Mouse (Mus musculus) splenic B cell, adult 2 months (primary cell): ENCODE measurements around the gene Pde3b.
"Not testable (repeated sequence)": the region's sequence is repeated elsewhere in the genome, so short reads cannot be mapped to it uniquely, and the experiment has no call there.

Experiments
- DNase-seq: peaks from one replicate; pipeline ENCODE4 v3.0.0-alpha.2; 2011; ENCODE audit warnings: low read depth, low spot score
- H3K27me3 ChIP-seq: 2 replicates; pipeline ENCODE4 v1.6.1; 2012; ENCODE audit warnings: mild to moderate bottlenecking, low read length, moderate library complexity, mixed read lengths; ENCODE audit not compliant: control insufficient read depth, poor library complexity, insufficient read depth, severe bottlenecking
- H3K36me3 ChIP-seq: 2 replicates; pipeline ENCODE4 v1.6.1; 2012; ENCODE audit warnings: mild to moderate bottlenecking, low read length, moderate library complexity, mixed read lengths; ENCODE audit not compliant: control insufficient read depth, poor library complexity, insufficient read depth, severe bottlenecking

Gene Pde3b

DNA sequence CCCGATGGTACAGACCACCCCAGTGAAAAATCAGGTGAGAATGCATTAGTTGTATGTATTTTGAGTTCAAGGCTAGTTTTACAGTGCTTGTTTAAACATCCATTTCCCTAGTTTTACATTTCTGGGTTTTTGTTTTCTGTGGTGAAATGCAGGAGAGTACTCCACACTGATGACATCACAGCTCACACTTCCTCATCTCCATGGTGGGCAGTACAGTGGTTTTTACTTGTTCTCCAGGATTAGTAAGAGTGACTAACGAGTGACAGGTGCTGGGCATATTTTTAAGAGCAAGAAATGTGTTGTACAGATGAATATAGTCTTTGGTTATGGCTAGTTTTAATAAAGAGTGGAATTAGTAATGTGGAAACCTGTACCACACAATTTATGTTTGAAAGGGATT is 93.8 kb downstream of the Pde3b start:
- no peaks in the 10 kb centered on the region for H3K27me3 ChIP-seq
- H3K36me3 ChIP-seq, result 0 out of 2 replicates have a peak, but pooled peaks cover 3% of the 10 kb centered on the region
- DNase-seq, result no peak

DNA sequence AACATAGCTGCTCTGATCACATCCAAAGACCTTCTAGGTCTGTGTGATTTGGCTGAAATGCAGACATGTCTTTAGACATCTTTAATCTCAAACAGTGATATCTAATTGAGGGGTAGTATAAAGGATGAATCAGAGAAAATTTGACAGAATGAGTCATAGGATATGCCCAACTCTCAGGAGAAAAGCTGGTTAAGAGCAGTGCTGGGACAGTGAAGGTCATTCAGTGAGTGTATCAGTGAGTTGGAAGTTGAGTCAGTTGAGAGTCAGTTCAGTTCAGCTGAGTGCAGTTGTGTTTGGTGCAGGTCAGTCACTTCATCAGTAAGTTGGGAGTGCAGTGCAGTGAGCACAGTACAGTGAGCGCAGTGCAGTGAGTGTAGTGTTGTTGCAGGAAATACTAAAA is 105.0 kb downstream of the Pde3b start:
- no peak for DNase-seq
- H3K36me3 ChIP-seq, result 0 out of 2 replicates have a peak, but pooled peaks cover 1% of the 10 kb centered on the region

DNA sequence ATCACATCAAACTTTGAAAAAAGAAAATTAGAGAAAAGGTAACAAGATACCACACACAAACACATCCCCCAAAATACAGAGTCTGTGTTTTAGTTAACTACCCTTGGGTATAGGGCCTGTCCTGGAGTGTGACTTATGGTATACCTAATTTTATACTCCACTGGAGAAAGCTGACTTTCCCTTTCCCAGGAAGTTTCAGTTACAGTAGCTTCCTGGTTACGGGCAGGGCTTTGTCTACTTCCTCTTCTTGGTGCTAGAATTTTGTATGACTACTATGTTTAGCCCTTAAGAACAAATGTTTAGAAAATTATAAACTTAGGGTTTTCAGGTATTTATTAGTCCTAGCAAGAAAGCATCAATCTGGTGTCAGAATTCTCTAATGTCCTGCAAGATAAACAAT is 111.2 kb downstream of the Pde3b start:
- peak; percentile 57 for DNase-seq
- 0 out of 2 replicates have a peak, but pooled peaks cover 1% of the 10 kb centered on the region for H3K36me3 ChIP-seq
- H3K27me3 ChIP-seq, result no peaks in the 10 kb centered on the region

More for the DNA sequence above, 105.0 kb downstream of the Pde3b start:
- H3K27me3 ChIP-seq, result no peaks in the 10 kb centered on the region

DNA sequence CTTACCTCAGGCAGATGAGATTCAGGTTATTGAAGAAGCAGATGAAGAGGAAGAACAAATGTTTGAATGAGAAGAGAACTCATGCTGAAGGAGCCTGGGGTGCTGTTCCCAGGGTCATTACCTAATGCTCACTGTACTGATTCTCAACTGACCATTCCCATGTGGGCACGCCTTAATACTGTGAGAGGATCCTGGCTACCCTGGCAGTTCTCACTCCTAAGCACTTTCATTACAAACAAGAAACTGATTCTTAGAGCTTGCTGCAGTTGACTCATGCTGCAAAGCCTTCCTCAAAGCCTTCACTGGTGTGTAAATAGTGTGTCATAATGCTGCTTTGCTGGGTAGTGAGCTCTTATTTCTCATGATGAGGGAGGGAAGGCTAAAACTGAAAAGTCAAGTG is 121.1 kb downstream of the Pde3b start:
- Histone ChIP-seq H3K36me3 (no peaks in the 10 kb centered on the region), H3K27me3 (no peaks in the 10 kb centered on the region; the same call in 1 of the 2 replicates)
- DNase-seq, result no peak

DNA sequence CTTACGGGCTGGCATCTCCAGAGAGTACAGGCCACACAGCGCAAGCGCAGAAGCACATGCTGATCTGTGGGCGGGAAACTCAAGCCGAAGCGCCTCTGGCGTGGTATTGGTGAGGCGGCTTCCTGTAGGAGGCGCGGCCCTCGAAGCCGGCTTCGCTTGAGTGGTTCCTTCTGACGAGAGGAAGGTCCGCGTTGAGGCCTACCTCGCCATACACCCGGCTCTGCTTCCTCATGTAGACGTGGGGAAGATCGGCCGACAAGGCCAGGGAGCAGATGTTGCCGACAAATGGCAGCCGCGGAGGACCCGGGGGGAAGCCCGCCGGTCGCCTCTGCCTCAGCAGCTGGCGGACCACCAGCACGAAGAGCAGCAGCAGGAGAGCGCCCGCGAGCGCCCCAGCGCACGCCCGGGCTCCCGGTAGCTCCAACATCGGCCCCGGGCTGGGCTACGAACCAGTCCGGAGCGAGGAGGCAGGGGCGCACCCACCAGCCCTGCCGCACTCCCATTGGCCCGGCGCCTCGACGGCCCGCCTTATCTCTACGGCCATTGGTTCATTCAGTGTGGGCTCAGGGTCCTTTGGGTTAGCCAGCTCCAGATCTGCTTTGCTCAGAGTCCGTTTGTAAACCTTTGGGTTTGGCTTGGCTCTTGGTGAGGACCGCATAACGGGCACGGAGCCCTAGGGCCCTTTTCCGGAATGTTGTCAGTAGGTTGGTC is 147.6 kb downstream of the Pde3b start, which contains the start of gene Cyp2r1:
Cyp2r1 (minus strand) TSS at position 442 of the 711 bp plus-strand sequence.
- DNase-seq, result peak; percentile 98
- Histone ChIP-seq H3K36me3 (no peaks in the 10 kb centered on the region), H3K27me3 (no peaks in the 10 kb centered on the region)

DNA sequence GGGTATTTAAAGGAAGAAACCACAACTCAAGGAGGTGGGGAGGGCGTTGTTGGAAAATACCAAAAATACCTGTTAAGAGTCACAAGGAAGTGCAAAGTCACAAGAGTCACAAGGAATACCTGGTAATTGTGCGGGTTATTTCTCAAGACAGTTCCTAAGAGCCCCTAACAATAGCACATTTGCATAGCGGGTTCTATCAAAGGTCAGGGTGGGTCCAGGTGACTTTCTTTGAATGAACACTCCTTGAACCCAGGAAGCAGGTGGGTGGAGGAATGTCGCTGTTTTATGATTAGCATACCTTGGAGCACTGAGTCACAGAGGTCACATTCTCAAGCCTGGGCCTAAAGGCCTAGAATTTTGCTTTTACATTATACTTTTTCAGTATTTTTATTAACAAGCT is 158.8 kb downstream of the Pde3b start:
- not testable (repeated sequence) for H3K27me3 ChIP-seq, H3K36me3 ChIP-seq, DNase-seq

DNA sequence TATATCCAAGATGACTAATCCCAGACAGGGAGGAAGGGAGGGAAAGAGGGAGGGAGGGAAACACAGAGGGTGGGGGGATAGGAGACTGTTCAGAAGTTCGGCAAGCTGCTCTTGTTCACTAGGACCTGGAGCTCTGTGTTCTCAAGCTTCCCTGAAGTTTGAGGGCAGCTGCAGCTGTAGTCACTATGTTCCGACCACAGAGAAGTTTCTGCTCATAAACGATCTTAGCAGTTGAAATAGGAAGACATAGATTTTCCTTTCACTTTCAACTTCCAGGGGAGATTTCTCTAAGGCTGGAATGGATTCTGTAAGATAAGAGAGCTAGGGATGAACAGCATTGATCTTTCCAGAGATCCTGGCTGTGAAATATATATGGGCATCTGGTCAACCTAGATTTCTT is 161.8 kb downstream of the Pde3b start:
- Histone ChIP-seq H3K36me3 (no peaks in the 10 kb centered on the region), H3K27me3 (no peaks in the 10 kb centered on the region)
- DNase-seq, result no peak

DNA sequence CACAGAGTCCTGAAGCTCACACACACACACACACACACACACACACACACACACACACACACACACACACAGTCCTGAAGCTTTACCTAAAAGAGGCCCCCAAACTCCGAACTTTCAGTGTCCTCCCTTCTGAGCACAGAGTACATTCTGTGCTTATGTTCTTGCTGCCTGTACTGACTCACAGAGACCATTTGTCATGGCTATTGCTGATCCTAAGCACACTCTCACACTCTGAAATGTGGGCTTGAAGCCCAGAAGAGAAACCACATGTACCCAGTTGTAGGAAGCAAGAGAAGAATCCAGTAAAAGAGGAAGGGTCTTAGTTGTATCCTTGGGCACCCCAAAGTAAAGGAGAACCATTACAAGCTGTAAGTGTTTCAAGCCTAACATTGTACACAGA is 162.6 kb downstream of the Pde3b start:
- Histone ChIP-seq H3K27me3 (no peaks in the 10 kb centered on the region), H3K36me3 (no peaks in the 10 kb centered on the region)
- no peak for DNase-seq

DNA sequence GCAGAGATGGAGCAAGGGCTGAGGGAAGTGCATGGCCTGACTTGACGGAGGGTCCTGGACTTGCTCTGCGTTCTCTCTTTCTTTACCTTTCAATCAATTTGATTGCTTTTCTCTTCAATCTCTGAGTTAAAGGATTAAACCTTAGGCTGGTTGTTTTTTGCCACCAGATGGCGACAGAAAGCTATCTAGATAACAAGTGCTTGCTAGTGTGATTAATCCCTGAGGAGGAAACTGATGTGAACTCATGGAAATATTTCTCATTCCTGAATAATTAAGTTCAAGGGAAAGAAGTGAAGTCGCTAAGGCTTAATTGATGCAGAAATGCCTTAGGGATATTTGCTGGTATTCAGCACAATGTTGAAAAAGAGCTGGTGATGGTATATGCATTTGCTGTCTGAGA is 165.3 kb downstream of the Pde3b start:
- no peaks in the 10 kb centered on the region for H3K36me3 ChIP-seq
- no peaks in the 10 kb centered on the region for H3K27me3 ChIP-seq
- peak; percentile 69 for DNase-seq

DNA sequence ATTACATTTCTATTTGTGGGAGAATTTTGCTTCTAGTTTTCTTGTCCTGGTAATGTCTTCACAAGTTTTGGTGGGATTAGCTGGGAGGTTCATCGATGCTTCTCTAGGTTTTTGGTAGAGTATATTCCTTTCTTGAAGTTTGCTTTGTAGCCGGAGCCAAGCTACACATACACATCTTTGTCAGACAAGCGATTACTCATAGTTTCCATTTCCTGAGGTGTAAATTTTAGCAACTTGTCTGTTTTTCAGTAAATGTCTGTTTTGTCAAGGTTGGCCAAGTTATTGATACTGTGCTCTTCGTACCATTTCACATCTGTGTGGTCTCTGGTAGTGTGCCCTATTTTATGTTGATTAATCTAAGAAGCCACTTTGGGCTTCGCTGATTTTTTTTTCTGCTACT is 166.1 kb downstream of the Pde3b start:
- H3K36me3 ChIP-seq, result no peaks in the 10 kb centered on the region
- no peaks in the 10 kb centered on the region for H3K27me3 ChIP-seq
- peak; percentile 41 for DNase-seq

DNA sequence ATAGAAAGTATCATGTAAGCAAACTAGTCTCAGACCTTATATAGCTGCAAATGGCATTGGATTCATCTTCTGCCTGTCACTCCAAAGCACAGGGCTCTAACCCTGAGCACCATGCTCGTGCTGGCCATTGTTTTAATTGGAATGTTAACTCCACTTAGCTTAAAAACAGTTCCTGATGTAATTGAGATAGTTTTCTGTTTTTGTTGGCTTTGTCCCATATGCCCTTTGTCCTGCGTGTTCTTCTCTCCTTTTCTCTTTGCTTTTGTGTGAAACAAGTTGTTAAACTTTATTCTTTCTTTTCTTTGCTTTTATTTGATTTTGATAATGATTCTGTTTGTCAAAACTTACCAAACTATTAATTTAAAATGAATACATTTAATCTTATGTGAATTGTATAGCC is 167.4 kb downstream of the Pde3b start:
- no peaks in the 10 kb centered on the region for H3K36me3 ChIP-seq
- no peak for DNase-seq
- no peaks in the 10 kb centered on the region for H3K27me3 ChIP-seq
